Mouse (Mus musculus) embryonic facial prominence, embryonic 10.5 days (tissue): ENCODE data around the gene Bicdl2. TPM values are rescaled to one million over a fixed set of nuclear protein-coding genes. Genes with fewer than 3 reads are reported as not detected.

Source experiments
- DNase-seq: peaks from one replicate; pipeline ENCODE4 v3.0.0-alpha.2; 2017; ENCODE audit warnings: low spot score
- H3K27ac ChIP-seq: fragments of 300-500 bp; sonication (generic); replicated peaks from 2 replicates; pipeline ENCODE4 v1.5.1; 2016; ENCODE audit warnings: mild to moderate bottlenecking
- H3K27me3 ChIP-seq: fragments of 300-500 bp; sonication (generic); replicated peaks from 2 replicates; pipeline ENCODE4 v1.6.1; 2016; ENCODE audit warnings: low read depth, mild to moderate bottlenecking; ENCODE audit not compliant: poor library complexity, severe bottlenecking
- H3K36me3 ChIP-seq: fragments of 300-500 bp; sonication (generic); replicated peaks from 2 replicates; pipeline ENCODE4 v1.6.1; 2016; ENCODE audit warnings: mild to moderate bottlenecking, moderate library complexity
- H3K4me1 ChIP-seq: fragments of 300-500 bp; sonication (generic); 2 replicates; pipeline ENCODE4 v1.6.1; 2016
- H3K4me3 ChIP-seq: fragments of 300-500 bp; sonication (generic); 2 replicates; pipeline ENCODE4 v1.5.1; 2016; ENCODE audit warnings: mild to moderate bottlenecking, moderate library complexity
- H3K9me3 ChIP-seq: fragments of 300-500 bp; sonication (generic); 2 replicates; pipeline ENCODE4 v1.6.1; 2016; ENCODE audit warnings: mild to moderate bottlenecking
- WGBS: fragments of 180-500 bp; shearing (Covaris S2); methylation state at CpG from one replicate; pipeline ENCODE4 v1.1.7; 2016; 5-methylcytosine and 5-hydroxymethylcytosine counted together
- polyA plus RNA-seq: library from polyadenylated mRNA; unstranded; fragments of >200 nt; fragmentation: Nextera tagmentation; extraction: Ambion mirVana; gene quantifications from 2 replicates; pipeline ENCODE4 v1.2.1, GENCODE M21; 2016

Gene Bicdl2
- polyA plus RNA-seq, 1 experiment from 2014 or later = 0.85 TPM

- H3K36me3 ChIP-seq = no peaks in the 10 kb centered on the region
- H3K4me1 ChIP-seq = peaks cover 50% of the 10 kb centered on the region
- H3K9me3 ChIP-seq = no peaks in the 10 kb centered on the region
- H3K27ac ChIP-seq = peak overlapping the region; percentile 55
- DNase-seq = peak; percentile 50
- 2% methylated on average over 101 of the region's 101 CpGs for WGBS
- H3K4me3 ChIP-seq = peak overlapping the region; percentile 84
- H3K27me3 ChIP-seq = peaks cover 51% of the 10 kb centered on the region
These were observed 39.1 kb downstream of the Bicdl2 start for GRCm38 (mm10) chr17:23699131-23700077.

GRCm38 (mm10) chr17:23700079-23700478 lies 39.8 kb downstream of the Bicdl2 start:
- under 1% methylated on average over 28 of the region's 28 CpGs for WGBS
- H3K27me3 ChIP-seq = peaks cover 51% of the 10 kb centered on the region
- DNase-seq = peak; percentile 92
- no peaks in the 10 kb centered on the region for H3K36me3 ChIP-seq
- no peaks in the 10 kb centered on the region for H3K9me3 ChIP-seq
- H3K4me1 ChIP-seq = peaks cover 49% of the 10 kb centered on the region
- H3K27ac ChIP-seq = peak overlapping the region; percentile 55; the same call in 1 of the 2 replicates
- H3K4me3 ChIP-seq = peak overlapping the region; percentile 84

- no peaks in the 10 kb centered on the region for H3K9me3 ChIP-seq
- 88% methylated on average over 9 of the region's 9 CpGs for WGBS
- H3K4me1 ChIP-seq = peaks cover 33% of the 10 kb centered on the region
- no peak for DNase-seq
- peaks cover 43% of the 10 kb centered on the region for H3K27me3 ChIP-seq
- H3K36me3 ChIP-seq = no peaks in the 10 kb centered on the region
- no peak overlapping the region for H3K4me3 ChIP-seq
- H3K27ac ChIP-seq = no peak overlapping the region
These were observed 43.0 kb downstream of the Bicdl2 start for GRCm38 (mm10) chr17:23703301-23703700.

- Histone ChIP-seq H3K27ac (no peak overlapping the region), H3K4me3 (no peak overlapping the region), H3K9me3 (no peaks in the 10 kb centered on the region), H3K4me1 (peaks cover 20% of the 10 kb centered on the region), H3K36me3 (no peaks in the 10 kb centered on the region), H3K27me3 (peaks cover 28% of the 10 kb centered on the region)
- DNase-seq = peak; percentile 28
- 53% methylated on average over 7 of the region's 7 CpGs for WGBS
These were observed 44.4 kb downstream of the Bicdl2 start for GRCm38 (mm10) chr17:23704741-23705140.

GRCm38 (mm10) chr17:23705525-23706104 lies 45.3 kb downstream of the Bicdl2 start:
- WGBS = 80% methylated on average over 7 of the region's 7 CpGs
- Histone ChIP-seq H3K4me1 (peaks cover 14% of the 10 kb centered on the region), H3K27ac (no peak overlapping the region), H3K4me3 (no peak overlapping the region), H3K9me3 (no peaks in the 10 kb centered on the region), H3K36me3 (no peaks in the 10 kb centered on the region), H3K27me3 (peaks cover 27% of the 10 kb centered on the region)
- DNase-seq = no peak

GRCm38 (mm10) chr17:23706212-23706611 lies 45.9 kb downstream of the Bicdl2 start:
- H3K4me1 ChIP-seq = peaks cover 14% of the 10 kb centered on the region
- H3K36me3 ChIP-seq = no peaks in the 10 kb centered on the region
- peak; percentile 86 for DNase-seq
- no peaks in the 10 kb centered on the region for H3K9me3 ChIP-seq
- peaks cover 23% of the 10 kb centered on the region for H3K27me3 ChIP-seq
- H3K4me3 ChIP-seq = no peak overlapping the region
- H3K27ac ChIP-seq = no peak overlapping the region
- 0% methylated on average over 3 of the region's 3 CpGs for WGBS

GRCm38 (mm10) chr17:23717003-23717402 lies 56.7 kb downstream of the Bicdl2 start:
- WGBS = 67% methylated on average over 2 of the region's 2 CpGs
- no peak overlapping the region for H3K27ac ChIP-seq
- H3K27me3 ChIP-seq = peaks cover 26% of the 10 kb centered on the region
- no peak for DNase-seq
- no peaks in the 10 kb centered on the region for H3K9me3 ChIP-seq
- H3K36me3 ChIP-seq = no peaks in the 10 kb centered on the region
- H3K4me1 ChIP-seq = peaks cover 4% of the 10 kb centered on the region
- no peak overlapping the region for H3K4me3 ChIP-seq

Other genes with a start within 250 kb of the Bicdl2 start
- gene Vmn2r117, start 180.8 kb upstream of the Bicdl2 start, polyA plus RNA-seq = not detected in 2 replicates
- gene Zfp213, start 96.3 kb upstream of the Bicdl2 start, polyA plus RNA-seq = 27.2 and 31.0 TPM in 2 replicates
- gene Zfp13, start 61.0 kb upstream of the Bicdl2 start, polyA plus RNA-seq = 22.4 and 24.4 TPM in 2 replicates
- gene Zscan10, start 59.6 kb upstream of the Bicdl2 start, polyA plus RNA-seq = 0.71 and 1.0 TPM in 2 replicates
- 0.68 and 0.69 TPM in 2 replicates for gene Mmp25, start 15.2 kb upstream of the Bicdl2 start, polyA plus RNA-seq
- gene Hcfc1r1, start 13.1 kb downstream of the Bicdl2 start, polyA plus RNA-seq = 30.4 and 39.7 TPM in 2 replicates
- 70.9 and 72.2 TPM in 2 replicates for gene Thoc6, start 13.4 kb downstream of the Bicdl2 start, polyA plus RNA-seq
- 4.6 and 6.4 TPM in 2 replicates for gene Tnfrsf12a, start 17.0 kb downstream of the Bicdl2 start, polyA plus RNA-seq
- gene Cldn6, start 18.7 kb downstream of the Bicdl2 start, polyA plus RNA-seq = 77.2 and 81.3 TPM in 2 replicates
- gene Cldn9, start 23.5 kb downstream of the Bicdl2 start, polyA plus RNA-seq = 10.5 and 13.5 TPM in 2 replicates
- 0.05 TPM in 1 of 2 replicates, not detected in the other for gene 1520401A03Rik, start 62.3 kb downstream of the Bicdl2 start, polyA plus RNA-seq
- gene Pkmyt1, start 65.8 kb downstream of the Bicdl2 start, polyA plus RNA-seq = 61.6 and 62.0 TPM in 2 replicates
- gene Paqr4, start 80.4 kb downstream of the Bicdl2 start, polyA plus RNA-seq = 12.6 and 14.1 TPM in 2 replicates
- gene Kremen2, start 85.3 kb downstream of the Bicdl2 start, polyA plus RNA-seq = 8.3 and 9.6 TPM in 2 replicates
- 168 and 178 TPM in 2 replicates for gene Flywch1, start 111.1 kb downstream of the Bicdl2 start, polyA plus RNA-seq
- 35.4 and 41.3 TPM in 2 replicates for gene Flywch2, start 125.6 kb downstream of the Bicdl2 start, polyA plus RNA-seq
- gene Srrm2, start 130.0 kb downstream of the Bicdl2 start, polyA plus RNA-seq = 511 and 516 TPM in 2 replicates
- gene Elob, start 168.6 kb downstream of the Bicdl2 start, polyA plus RNA-seq = 1,075 and 1,103 TPM in 2 replicates
- gene Prss33, start 175.6 kb downstream of the Bicdl2 start, polyA plus RNA-seq = 0.21 TPM in 1 of 2 replicates, not detected in the other
- 0.45 TPM in 1 of 2 replicates, not detected in the other for gene Prss32, start 183.3 kb downstream of the Bicdl2 start, polyA plus RNA-seq
- gene Prss41, start 183.7 kb downstream of the Bicdl2 start, polyA plus RNA-seq = 3.2 and 3.6 TPM in 2 replicates
- gene Prss21, start 207.6 kb downstream of the Bicdl2 start, polyA plus RNA-seq = not detected in 2 replicates
- gene Dcpp1, start 220.4 kb downstream of the Bicdl2 start, polyA plus RNA-seq = not detected in 2 replicates
- not detected in 2 replicates for gene Dcpp2, start 220.4 kb downstream of the Bicdl2 start, polyA plus RNA-seq